Mouse (Mus musculus) MEL (cell line): Measurements from ENCODE around the gene Fbxo30. TPM values are rescaled to one million over a fixed set of nuclear protein-coding genes. Genes with fewer than 3 reads are reported as not detected.
A peak's percentile ranks its signal among the peaks of the same experiment; 100 is the strongest.

Experiments
- DNase-seq: peaks from one replicate; pipeline ENCODE4 v3.0.0; 2011; ENCODE audit warnings: low read depth, low spot score
- H3K27ac ChIP-seq: 2 replicates; pipeline ENCODE4 v1.5.1; 2012; ENCODE audit warnings: low read depth, mild to moderate bottlenecking, control low read depth, low read length, moderate library complexity; ENCODE audit not compliant: control insufficient read depth
- H3K27me3 ChIP-seq, 2 experiments: fragments of 150-350 bp in 1 of 2; sonication (generic) in 1 of 2; 2 replicates each; pipeline ENCODE4 v1.6.1; 2012; ENCODE audit warnings: low read length in 2 of 2, mild to moderate bottlenecking in 2 of 2, improper control_type of control experiment in 1 of 2, moderate library complexity in 1 of 2; ENCODE audit not compliant: insufficient read depth in 2 of 2, control insufficient read depth in 1 of 2
- H3K36me3 ChIP-seq, 2 experiments: 2 replicates each; pipeline ENCODE4 v1.6.1; 2012 to 2014; ENCODE audit warnings: low read length in 2 of 2, improper control_type of control experiment in 1 of 2, inconsistent platforms in 1 of 2, mild to moderate bottlenecking in 1 of 2; ENCODE audit not compliant: insufficient read depth in 2 of 2, control insufficient read depth in 1 of 2
- H3K4me1 ChIP-seq, 2 experiments: fragments of 150-350 bp in 1 of 2; sonication (generic) in 1 of 2; 2 replicates each; pipeline ENCODE4 v1.6.1; 2012; ENCODE audit warnings: low read length in 2 of 2, improper control_type of control experiment in 1 of 2, mild to moderate bottlenecking in 1 of 2; ENCODE audit not compliant: insufficient read depth in 2 of 2, control insufficient read depth in 1 of 2
- H3K4me3 ChIP-seq, 2 experiments: fragments of 150-350 bp in 1 of 2; sonication (generic) in 1 of 2; 2 replicates each; pipeline ENCODE4 v1.5.1; 2012; ENCODE audit warnings: low read depth in 2 of 2, low read length in 2 of 2, mild to moderate bottlenecking in 2 of 2, moderate library complexity in 2 of 2, control low read depth in 1 of 2, improper control_type of control experiment in 1 of 2; ENCODE audit not compliant: control insufficient read depth in 1 of 2, insufficient read depth in 1 of 2
- H3K79me2 ChIP-seq: 2 replicates; pipeline ENCODE4 v1.6.1; 2012; ENCODE audit warnings: mild to moderate bottlenecking, low read length, moderate library complexity; ENCODE audit not compliant: control insufficient read depth, poor library complexity, insufficient read depth
- H3K9ac ChIP-seq: 2 replicates; pipeline ENCODE4 v1.6.1; 2012; ENCODE audit warnings: low read depth, mild to moderate bottlenecking, control low read depth, low read length, moderate library complexity; ENCODE audit not compliant: control insufficient read depth, poor library complexity, severe bottlenecking
- H3K9me3 ChIP-seq: fragments of 150-350 bp; sonication (generic); replicated peaks from 2 replicates; pipeline ENCODE4 v1.6.1; 2012; ENCODE audit warnings: mild to moderate bottlenecking, low read length, improper control_type of control experiment, moderate library complexity; ENCODE audit not compliant: insufficient read depth
- CHD1 ChIP-seq: IDR thresholded peaks from 2 replicates; pipeline ENCODE4 v1.6.1; 2012; ENCODE audit warnings: low read depth, mild to moderate bottlenecking, inconsistent platforms, low read length, improper control_type of control experiment
- CHD2 ChIP-seq: IDR thresholded peaks from 2 replicates; pipeline ENCODE4 v1.6.1; 2011; ENCODE audit warnings: low read length, improper control_type of control experiment
- CTCF ChIP-seq, 3 experiments: IDR thresholded peaks in 2 of 3; conservative IDR thresholded peaks in 1 of 3; 2 replicates each; pipeline ENCODE4 v1.5.1; 2011 to 2012; ENCODE audit warnings: low read length in 3 of 3, low read depth in 2 of 3, mild to moderate bottlenecking in 2 of 3, improper control_type of control experiment in 1 of 3, inconsistent platforms in 1 of 3, mixed read lengths in 1 of 3, moderate library complexity in 1 of 3; ENCODE audit not compliant: control insufficient read depth in 1 of 3, insufficient read depth in 1 of 3, poor library complexity in 1 of 3, severe bottlenecking in 1 of 3
- E2F4 ChIP-seq: IDR thresholded peaks from 2 replicates; pipeline ENCODE4 v1.6.1; 2011; ENCODE audit warnings: low read depth, low read length, improper control_type of control experiment, borderline replicate concordance
- ELF1 ChIP-seq: IDR thresholded peaks from 2 replicates; pipeline ENCODE4 v1.6.1; 2014; ENCODE audit warnings: low read depth, mild to moderate bottlenecking, inconsistent platforms, low read length, improper control_type of control experiment, moderate library complexity
- EP300 ChIP-seq, 2 experiments: IDR thresholded peaks; 2 replicates each; pipeline ENCODE4 v1.6.1; 2011; ENCODE audit warnings: improper control_type of control experiment in 2 of 2, low read length in 2 of 2, low read depth in 1 of 2, mild to moderate bottlenecking in 1 of 2
- ETS1 ChIP-seq: IDR thresholded peaks from 2 replicates; pipeline ENCODE4 v1.6.1; 2012; ENCODE audit warnings: low read depth, mild to moderate bottlenecking, inconsistent platforms, low read length, improper control_type of control experiment, moderate library complexity
- GABPA ChIP-seq: IDR thresholded peaks from 2 replicates; pipeline ENCODE4 v1.6.1; 2012; ENCODE audit warnings: low read depth, mild to moderate bottlenecking, inconsistent platforms, low read length, improper control_type of control experiment, moderate library complexity
- GATA1 ChIP-seq: IDR thresholded peaks from 2 replicates; pipeline ENCODE4 v1.6.1; 2011; ENCODE audit warnings: low read depth, low read length, improper control_type of control experiment
- HCFC1 ChIP-seq: IDR thresholded peaks from 2 replicates; pipeline ENCODE4 v1.6.1; 2012; ENCODE audit warnings: low read depth, mild to moderate bottlenecking, inconsistent platforms, low read length, improper control_type of control experiment, moderate library complexity
- JUND ChIP-seq: IDR thresholded peaks from 2 replicates; pipeline ENCODE4 v1.6.1; 2011; ENCODE audit warnings: low read depth, mild to moderate bottlenecking, improper control_type of control experiment, low read length
- KAT2A ChIP-seq: conservative IDR thresholded peaks from 2 replicates; pipeline ENCODE4 v1.6.1; 2012; ENCODE audit warnings: low read depth, low read length, improper control_type of control experiment, inconsistent platforms
- MAFK ChIP-seq: IDR thresholded peaks from 2 replicates; pipeline ENCODE4 v1.6.1; 2011; ENCODE audit warnings: low read depth, mild to moderate bottlenecking, low read length, improper control_type of control experiment, borderline replicate concordance
- MAZ ChIP-seq: IDR thresholded peaks from 2 replicates; pipeline ENCODE4 v1.6.1; 2012; ENCODE audit warnings: low read depth, mild to moderate bottlenecking, inconsistent platforms, low read length, improper control_type of control experiment
- MEF2A ChIP-seq: IDR thresholded peaks from 2 replicates; pipeline ENCODE4 v1.6.1; 2014; ENCODE audit warnings: low read depth, mild to moderate bottlenecking, inconsistent platforms, low read length, improper control_type of control experiment; ENCODE audit not compliant: poor library complexity, insufficient replicate concordance, severe bottlenecking; ENCODE audit errors: extremely low read depth
- MYC ChIP-seq: IDR thresholded peaks from 2 replicates; pipeline ENCODE4 v1.6.1; 2011; ENCODE audit warnings: low read depth, mild to moderate bottlenecking, low read length, improper control_type of control experiment, moderate library complexity
- NRF1 ChIP-seq: IDR thresholded peaks from 2 replicates; pipeline ENCODE4 v1.6.1; 2014; ENCODE audit warnings: low read depth, mild to moderate bottlenecking, inconsistent platforms, low read length, improper control_type of control experiment, moderate library complexity; ENCODE audit not compliant: poor library complexity, insufficient read depth, severe bottlenecking
- POLR2AphosphoS2 ChIP-seq: IDR thresholded peaks from 2 replicates; pipeline ENCODE4 v1.6.1; 2011; ENCODE audit warnings: low read length, improper control_type of control experiment
- POLR2AphosphoS5 ChIP-seq: IDR thresholded peaks from 2 replicates; pipeline ENCODE4 v1.6.1; 2012; ENCODE audit warnings: low read depth, borderline replicate concordance, mild to moderate bottlenecking, inconsistent platforms, low read length, moderate library complexity, mixed read lengths
- RAD21 ChIP-seq: IDR thresholded peaks from 2 replicates; pipeline ENCODE4 v1.6.1; 2011; ENCODE audit warnings: mild to moderate bottlenecking, low read depth, low read length, improper control_type of control experiment
- RCOR1 ChIP-seq: IDR thresholded peaks from 2 replicates; pipeline ENCODE4 v1.6.1; 2012; ENCODE audit warnings: low read depth, mild to moderate bottlenecking, inconsistent platforms, low read length, improper control_type of control experiment
- SIN3A ChIP-seq: IDR thresholded peaks from 2 replicates; pipeline ENCODE4 v1.6.1; 2012; ENCODE audit warnings: low read length, improper control_type of control experiment, inconsistent platforms
- SMC3 ChIP-seq: IDR thresholded peaks from 2 replicates; pipeline ENCODE4 v1.6.1; 2011; ENCODE audit warnings: low read depth, low read length, improper control_type of control experiment
- TAL1 ChIP-seq: IDR thresholded peaks from 2 replicates; pipeline ENCODE4 v1.6.1; 2012; ENCODE audit warnings: mild to moderate bottlenecking, inconsistent platforms, low read length, moderate library complexity, mixed read lengths
- TBP ChIP-seq: IDR thresholded peaks from 2 replicates; pipeline ENCODE4 v1.8.0; 2011; ENCODE audit warnings: low read depth, low read length, improper control_type of control experiment
- TCF12 ChIP-seq: IDR thresholded peaks from 2 replicates; pipeline ENCODE4 v1.6.1; 2014; ENCODE audit warnings: low read depth, mild to moderate bottlenecking, inconsistent platforms, low read length, improper control_type of control experiment, moderate library complexity
- UBTF ChIP-seq: IDR thresholded peaks from 2 replicates; pipeline ENCODE4 v1.6.1; 2012; ENCODE audit warnings: low read depth, mild to moderate bottlenecking, inconsistent platforms, low read length, improper control_type of control experiment, moderate library complexity, borderline replicate concordance; ENCODE audit not compliant: insufficient read depth
- USF1 ChIP-seq: IDR thresholded peaks from 2 replicates; pipeline ENCODE4 v1.6.1; 2014; ENCODE audit warnings: low read depth, mild to moderate bottlenecking, inconsistent platforms, low read length, improper control_type of control experiment, moderate library complexity
- USF2 ChIP-seq, 2 experiments: IDR thresholded peaks; 2 replicates each; pipeline ENCODE4 v1.6.1; 2011 to 2012; ENCODE audit warnings: improper control_type of control experiment in 2 of 2, low read length in 2 of 2, borderline replicate concordance in 1 of 2, inconsistent platforms in 1 of 2, low read depth in 1 of 2, mild to moderate bottlenecking in 1 of 2; ENCODE audit not compliant: insufficient read depth in 1 of 2
- ZC3H11A ChIP-seq: IDR thresholded peaks from 2 replicates; pipeline ENCODE4 v1.6.1; 2012; ENCODE audit warnings: low read depth, mild to moderate bottlenecking, inconsistent platforms, low read length, improper control_type of control experiment
- ZKSCAN1 ChIP-seq: IDR thresholded peaks from 2 replicates; pipeline ENCODE4 v1.6.1; 2012; ENCODE audit warnings: low read depth, mild to moderate bottlenecking, inconsistent platforms, low read length, improper control_type of control experiment, moderate library complexity
- ZMIZ1 ChIP-seq: IDR thresholded peaks from 2 replicates; pipeline ENCODE4 v1.6.1; 2012; ENCODE audit warnings: low read depth, mild to moderate bottlenecking, inconsistent platforms, low read length, improper control_type of control experiment, moderate library complexity
- ZNF384 ChIP-seq: IDR thresholded peaks from 2 replicates; pipeline ENCODE4 v1.6.1; 2012; ENCODE audit warnings: low read depth, mild to moderate bottlenecking, inconsistent platforms, low read length, improper control_type of control experiment
- polyA plus RNA-seq, 2 experiments: library from polyadenylated mRNA; stranded (reverse) in 1 of 2; unstranded in 1 of 2; fragments of >175 nt in 1 of 2; fragments of >200 nt in 1 of 2; gene quantifications; 2 replicates each; pipeline versions ENCODE4 v1.2.1 to v1.2.4; 2012; ENCODE audit warnings: low replicate concordance in 2 of 2, low read depth in 1 of 2; ENCODE audit not compliant: insufficient read length in 2 of 2, insufficient read depth in 1 of 2, missing spikeins in 1 of 2
- total RNA-seq: library from RNA; depleted of rRNA; stranded (reverse); fragments of 300-350 nt; gene quantifications from 2 replicates; pipeline ENCODE4 v1.2.3, GENCODE M21; 2012; rRNA removed

Fbxo30 gene
- total RNA-seq (10.1 and 12.2 TPM in 2 replicates), polyA plus RNA-seq (10 to 100 TPM in 1 of 2 experiments, not detected in 1; 10.8 TPM)

- Histone ChIP-seq H3K4me3 (peak within 1 kb of the TSS; percentile 89 to 92), H3K27me3 (no peaks in the 10 kb centered on the region), H3K9ac (peak within 1 kb of the TSS; percentile 99), H3K9me3 (no peaks in the 10 kb centered on the region), H3K27ac (peak within 1 kb of the TSS; percentile 98), H3K4me1 (peaks cover 2 to 16% of the 10 kb centered on the region in 2 experiments), H3K79me2 (peaks cover 38% of the 10 kb centered on the region), H3K36me3 (peaks cover 2 to 25% of the 10 kb centered on the region in 2 experiments; a peak in 2 of 4 replicates)
- peak; percentile 86 for DNase-seq
- TF ChIP-seq GATA1 (no peak), ZKSCAN1 (no peak), CHD1 (0 out of 2 replicates have a peak, but pooled peaks have one; percentile 3), GABPA (no peak), CHD2 (no peak), UBTF (no peak; the same call in 1 of the 2 replicates), MYC (peak; percentile 83), ETS1 (peak; percentile 9; the same call in 1 of the 2 replicates), NRF1 (peak; percentile 65), ZC3H11A (no peak), MAZ (no peak), USF1 (peak; percentile 71), JUND (no peak), CTCF (IDR thresholded peaks at IDR 0.05 in 2 of 3, conservative IDR thresholded peaks at IDR 0.05 in 1 of 3; ENCODE audit: control insufficient read depth in 1 of 3, insufficient read depth in 1 of 3, low read depth in 2 of 3, low read length in 3 of 3, poor library complexity in 1 of 3, severe bottlenecking in 1 of 3) (peak in 2 of 3 experiments; percentile 32 to 48; a peak in 4 of 6 replicates), HCFC1 (peak; percentile 61), ZNF384 (no peak), MEF2A (no peak), RAD21 (no peak), ZMIZ1 (no peak; the same call in 1 of the 2 replicates), MAFK (no peak), TAL1 (no peak), POLR2AphosphoS5 (peak; percentile 35; the same call in 1 of the 2 replicates), ELF1 (no peak), KAT2A (no peak; the same call in 1 of the 2 replicates), SIN3A (peak; percentile 36), TBP (peak; percentile 30; the same call in 1 of the 2 replicates), TCF12 (no peak), SMC3 (0 out of 2 replicates have a peak, but pooled peaks have one; percentile 7), EP300 (IDR thresholded peaks at IDR 0.05; ENCODE audit: low read depth in 1 of 2, low read length in 2 of 2) (0 out of 4 replicates have a peak, but pooled peaks of 1 of the 2 experiments have one; percentile 16), E2F4 (no peak), USF2 (IDR thresholded peaks at IDR 0.05; ENCODE audit: borderline replicate concordance in 1 of 2, insufficient read depth in 1 of 2, low read depth in 1 of 2, low read length in 2 of 2) (no peak), POLR2AphosphoS2 (peak; percentile 93), RCOR1 (no peak)
Observed at GRCm38 (mm10) chr10:11280578-11281463, at the start of gene Fbxo30. TSS of gene Fbxo30 (plus strand) at chr10:11281330.
